8 mouse cellular contexts compared by ENCODE assay signal in genomic region chr8:109075006-109075405, GRCm38 (mm10).
DNase-seq lines count a peak whose midpoint lies in the region; ATAC-seq and TF ChIP-seq lines count a peak whose summit lies in the region.

No protein-coding gene starts in this region.

- peak overlapping the region; percentile 51 for H3K4me2 ChIP-seq in hindbrain, embryonic 12.5 days (replicated peaks)

- ATAC-seq in hindbrain, embryonic 12.5 days (ENCODE audit: low FRiP score) = no peak

- no peak for TF ChIP-seq CTCF in E14TG2a.4 (conservative IDR thresholded peaks at IDR 0.05; ENCODE audit: low read length)

- no peaks in the 10 kb centered on the region for H3K9me3 ChIP-seq in E14TG2a.4 (ENCODE audit: low read length)
- no peaks in the 10 kb centered on the region for H3K9me3 ChIP-seq in hindbrain, embryonic 12.5 days (replicated peaks)

- peak; percentile 91 for DNase-seq in ZHBTc4 (ENCODE audit: low read depth, low spot score)
- peak; percentile 39 to 56 for DNase-seq in lung, postnatal 4 days
- DNase-seq in c-Kit-positive CD71-positive TER-119-positive erythroid progenitor cells, embryonic 14.5 days (ENCODE audit: low spot score) = no peak
- DNase-seq in left cerebral cortex, adult 9 months (ENCODE audit: low spot score in 2 of 2) = no peak
- no peak for DNase-seq in gastrocnemius, postnatal 10 days
- DNase-seq in urinary bladder, adult 2 months (ENCODE audit: low spot score) = no peak

- H3K36me3 ChIP-seq in E14TG2a.4 (ENCODE audit: insufficient read depth, low read length) = no peaks in the 10 kb centered on the region
- no peaks in the 10 kb centered on the region for H3K36me3 ChIP-seq in hindbrain, embryonic 12.5 days

- peak overlapping the region; percentile 79 for H3K4me3 ChIP-seq in E14TG2a.4 (replicated peaks; ENCODE audit: low read length)
- peak overlapping the region; percentile 24 for H3K4me3 ChIP-seq in hindbrain, embryonic 12.5 days

- H3K27ac ChIP-seq in hindbrain, embryonic 12.5 days = no peak overlapping the region

- H3K9ac ChIP-seq in hindbrain, embryonic 12.5 days = no peak overlapping the region

- no peaks in the 10 kb centered on the region for H3K27me3 ChIP-seq in E14TG2a.4 (ENCODE audit: insufficient read depth, low read length)
- H3K27me3 ChIP-seq in hindbrain, embryonic 12.5 days = no peaks in the 10 kb centered on the region

- 16% methylated on average over 12 of the region's 12 CpGs for WGBS in hindbrain, embryonic 12.5 days

- H3K4me1 ChIP-seq in E14TG2a.4 (replicated peaks; ENCODE audit: low read depth, low read length) = peaks cover 27% of the 10 kb centered on the region
- peaks cover 5% of the 10 kb centered on the region; the same call in 1 of the 2 replicates for H3K4me1 ChIP-seq in hindbrain, embryonic 12.5 days

Comparison
In these comparisons a context has a peak if more than half of its experiments do, and no peak if none do; other contexts are left out.
1. DNase-seq: peak in ZHBTc4 (single experiment) and lung, postnatal 4 days (2 of 2); none in c-Kit-positive CD71-positive TER-119-positive erythroid progenitor cells, embryonic 14.5 days (single experiment), left cerebral cortex, adult 9 months (0 of 2), gastrocnemius, postnatal 10 days (single experiment) and urinary bladder, adult 2 months (single experiment).